Mouse (Mus musculus) ES-CJ7 (cell line): ENCODE results near the gene Hivep2.
A peak's percentile ranks its signal among the peaks of the same experiment; 100 is the strongest.

Experiments used
- DNase-seq: peaks from one replicate; pipeline ENCODE4 v3.0.0; 2011; ENCODE audit warnings: low read depth, low spot score

The Hivep2 gene

DNA sequence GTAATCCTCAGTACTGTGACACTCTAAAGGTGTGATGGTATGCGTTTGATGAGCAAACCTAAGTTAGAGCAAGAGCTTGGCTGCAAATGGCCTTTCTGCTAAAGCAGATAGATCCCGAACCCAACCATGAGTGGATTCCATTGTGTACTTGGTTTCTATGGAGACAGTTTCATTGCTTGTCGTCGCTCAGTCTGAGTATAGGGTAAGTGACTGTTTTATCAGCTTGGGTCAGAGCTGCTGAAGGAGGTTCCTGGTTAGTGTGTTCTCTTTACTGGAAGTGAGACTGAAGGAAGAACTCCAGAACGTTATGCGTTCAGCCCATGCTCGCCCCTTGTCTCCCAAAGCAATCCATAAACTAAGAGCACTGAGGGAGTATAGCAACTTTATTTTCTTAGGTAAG is 54.4 kb downstream of the Hivep2 start:
- DNase-seq: no peak

DNA sequence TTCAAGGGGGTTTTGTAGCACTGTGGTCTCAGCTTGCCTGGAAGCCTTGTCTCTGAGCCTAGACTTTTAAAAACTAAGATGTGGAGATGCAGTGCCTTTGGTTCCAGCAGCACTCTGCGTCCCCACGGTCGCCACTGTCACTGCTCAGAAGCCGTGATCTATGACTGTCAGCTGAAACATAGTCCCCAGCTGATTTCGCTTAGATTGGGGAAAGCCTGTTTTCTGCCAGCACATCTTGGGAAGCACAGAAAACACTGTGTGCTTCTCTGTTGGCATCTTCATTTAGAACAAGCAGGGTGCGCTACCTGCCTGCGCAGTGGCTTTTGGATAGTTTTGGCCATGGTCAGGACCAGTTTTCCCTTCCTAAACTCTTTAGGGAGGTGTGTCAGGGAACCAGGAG is 59.1 kb downstream of the Hivep2 start:
- no peak for DNase-seq

DNA sequence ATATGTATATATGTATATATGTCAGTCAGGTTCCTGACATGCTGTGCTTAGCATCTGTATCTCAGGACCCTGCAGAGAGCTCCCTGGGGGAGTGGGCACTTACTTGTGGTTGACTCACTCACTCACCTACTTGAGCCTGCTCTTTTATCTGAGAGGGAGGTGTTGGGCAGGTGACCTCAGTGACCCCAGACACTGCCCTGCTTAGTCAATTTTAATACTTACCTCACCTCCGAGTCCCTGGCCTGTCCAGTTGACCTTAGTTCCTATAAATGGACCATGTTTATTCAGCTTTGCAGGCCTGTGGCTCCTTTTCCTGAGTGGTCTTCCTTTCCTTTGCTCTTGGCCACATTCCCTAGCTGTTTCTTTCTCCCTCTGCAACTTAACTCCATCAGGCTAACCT is 61.9 kb downstream of the Hivep2 start:
- no peak for DNase-seq

- no peak for DNase-seq
Observed at GRCm38 (mm10) chr10:14028956-14029355, 63.1 kb downstream of the Hivep2 start.

DNA sequence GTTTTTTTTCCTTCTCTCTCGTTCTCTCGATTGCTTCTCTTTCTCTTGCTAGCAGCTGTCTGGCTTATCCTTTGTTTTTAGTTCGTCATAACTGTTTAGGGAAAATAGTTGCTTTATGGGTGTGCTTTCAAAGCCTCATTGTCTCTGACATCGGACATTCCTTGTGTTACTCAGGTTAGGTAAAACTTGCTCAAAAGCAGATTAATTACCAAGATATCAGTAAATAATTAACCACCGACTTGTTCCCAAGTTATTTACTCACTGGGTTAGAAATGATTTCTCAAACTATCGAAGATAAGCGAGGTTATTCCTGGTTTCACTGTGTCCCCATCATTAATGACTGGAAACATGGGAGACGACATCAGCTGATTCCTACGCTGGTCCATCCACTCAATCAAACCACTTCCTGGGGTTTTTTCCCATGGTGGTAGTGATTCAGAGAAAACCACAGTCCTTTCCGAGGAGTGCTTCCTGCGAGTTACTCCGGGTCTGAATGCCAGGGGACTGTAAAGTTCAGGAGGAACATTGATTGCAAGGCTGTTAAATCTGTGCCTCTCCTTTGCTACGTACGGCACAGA is 64.7 kb downstream of the Hivep2 start:
- DNase-seq: no peak

GRCm38 (mm10) chr10:14032532-14032931 is 66.7 kb downstream of the Hivep2 start:
- no peak for DNase-seq

- no peak for DNase-seq
Observed at GRCm38 (mm10) chr10:14034046-14034445, 68.2 kb downstream of the Hivep2 start.

- no peak for DNase-seq
Observed at GRCm38 (mm10) chr10:14034790-14035189, 68.9 kb downstream of the Hivep2 start.

GRCm38 (mm10) chr10:14035607-14036006 is 69.7 kb downstream of the Hivep2 start:
- no peak for DNase-seq

DNA sequence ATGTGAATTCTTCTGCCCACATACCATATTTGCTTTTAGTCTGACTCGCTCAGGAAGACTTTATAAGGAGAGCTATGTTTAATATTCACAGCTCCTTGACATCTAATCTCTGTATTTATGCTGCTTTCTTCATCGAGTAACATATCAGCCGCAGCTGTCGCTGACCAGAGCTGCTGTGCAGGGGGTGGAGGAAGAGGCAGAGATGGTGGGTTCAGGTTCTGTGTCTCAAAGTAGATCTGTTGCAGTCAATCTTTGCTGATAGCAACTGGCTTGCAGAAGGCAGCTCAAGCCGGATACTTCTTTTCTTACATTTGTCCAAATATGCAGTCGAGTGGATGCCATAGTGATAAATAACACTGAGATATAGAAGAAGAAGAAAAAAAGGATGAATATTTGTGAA is 70.6 kb downstream of the Hivep2 start:
- no peak for DNase-seq

GRCm38 (mm10) chr10:14037977-14038489 is 72.2 kb downstream of the Hivep2 start:
- no peak for DNase-seq

- no peak for DNase-seq
Observed at GRCm38 (mm10) chr10:14040716-14041470, 75.0 kb downstream of the Hivep2 start.

DNA sequence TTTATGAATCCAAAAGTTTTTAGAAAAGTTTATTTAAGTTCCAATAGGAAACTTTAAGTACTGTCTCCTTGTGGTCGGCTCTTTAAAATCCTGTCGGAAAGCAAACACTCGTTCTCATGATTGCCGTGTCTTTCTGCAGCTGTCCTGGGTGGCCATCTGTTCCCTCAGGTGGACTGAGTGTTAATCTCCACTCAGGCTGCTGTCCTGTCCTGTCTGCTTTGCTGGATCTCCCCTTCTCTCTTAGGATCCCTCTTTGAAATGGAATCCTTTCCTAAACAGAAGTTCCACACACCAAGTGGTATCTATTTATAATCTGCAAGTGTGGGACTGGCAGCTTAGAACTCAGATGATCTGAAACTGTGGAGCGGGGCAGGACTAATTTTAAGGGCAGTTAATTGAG is 75.7 kb downstream of the Hivep2 start:
- DNase-seq: no peak

GRCm38 (mm10) chr10:14042539-14043348 is 76.9 kb downstream of the Hivep2 start:
- DNase-seq: no peak

DNA sequence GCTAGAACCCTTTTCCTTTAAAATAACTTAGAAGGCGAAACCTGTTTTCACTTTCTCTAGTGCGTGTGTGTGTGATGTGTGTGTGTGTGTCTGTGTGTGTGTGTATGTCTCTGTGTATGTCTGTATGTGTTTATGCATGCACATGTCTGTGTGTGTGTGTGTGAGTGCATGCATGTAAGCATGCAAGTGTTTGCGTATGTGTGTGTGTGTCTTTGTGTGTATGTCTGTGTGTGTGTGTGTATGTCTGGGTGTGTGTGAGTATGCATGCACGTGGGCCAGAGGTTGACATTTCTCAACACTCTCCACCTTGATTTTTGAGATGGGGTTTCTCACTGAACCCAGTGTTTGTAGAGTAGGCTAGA is 77.5 kb downstream of the Hivep2 start:
- DNase-seq: no peak

DNA sequence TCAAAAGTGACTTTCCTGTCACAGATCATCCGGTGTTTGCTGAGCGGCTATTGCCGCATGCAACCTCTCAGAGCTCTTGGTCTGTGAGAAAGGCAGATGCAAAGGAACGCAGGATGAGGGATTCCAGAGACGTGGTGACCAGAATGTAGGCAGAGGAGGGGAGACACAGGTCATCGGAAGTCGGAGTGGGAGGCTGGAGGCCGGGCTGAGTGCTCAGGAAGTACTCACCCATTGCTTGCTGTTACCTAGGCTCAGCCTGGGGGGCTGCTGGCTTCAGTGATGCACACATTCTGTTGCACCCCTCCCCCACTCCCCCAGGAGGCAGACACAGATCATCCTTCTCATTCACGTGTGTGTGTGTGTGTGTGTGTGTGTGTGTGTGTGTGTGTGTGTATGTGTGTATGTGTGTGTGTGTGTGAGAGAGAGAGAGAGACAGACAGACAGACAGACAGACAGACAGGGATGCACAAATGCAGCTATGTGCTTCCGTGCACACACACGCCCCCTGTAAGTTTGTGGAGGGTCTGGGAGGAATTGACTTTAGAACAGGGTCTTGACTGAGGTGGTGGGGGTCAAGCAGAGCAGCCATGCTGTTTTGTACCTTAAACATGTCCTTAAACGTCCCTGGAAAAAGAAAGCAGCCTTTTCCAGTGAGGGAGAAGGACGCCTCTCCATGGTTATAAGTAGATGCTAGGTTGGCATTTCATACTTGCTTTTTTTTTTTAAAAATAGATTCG is 78.3 kb downstream of the Hivep2 start:
- peak; percentile 12 for DNase-seq

DNA sequence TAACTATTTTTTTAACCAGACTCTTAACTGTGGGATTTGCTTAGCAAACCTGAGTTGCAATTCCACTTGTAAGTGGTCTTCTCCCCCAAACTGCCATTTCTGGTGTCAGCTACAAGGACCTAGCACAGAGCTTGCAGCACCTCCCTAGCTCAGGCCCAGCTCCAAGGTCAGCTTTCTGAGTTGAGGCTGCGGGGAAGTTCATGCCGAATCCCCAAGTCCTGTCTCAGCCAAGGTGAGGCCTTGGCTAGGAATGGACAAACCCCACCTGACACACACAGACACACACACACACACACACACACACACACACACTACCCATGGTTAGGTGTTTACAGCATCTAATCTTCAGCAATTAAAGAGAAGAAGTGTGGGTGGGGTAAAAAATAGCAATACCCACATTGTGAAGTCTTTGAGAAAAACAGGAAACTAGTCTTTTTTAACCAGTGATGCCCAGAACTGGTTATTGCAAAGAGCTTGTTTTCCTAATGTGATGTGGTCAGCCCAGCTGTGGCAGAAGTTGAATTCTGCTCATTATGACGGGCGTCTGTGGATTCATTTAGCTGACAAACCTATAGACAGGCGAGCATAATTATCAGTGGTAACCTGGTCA is 79.0 kb downstream of the Hivep2 start:
- no peak for DNase-seq

GRCm38 (mm10) chr10:14045745-14046144 is 79.9 kb downstream of the Hivep2 start:
- DNase-seq: peak; percentile 8

DNA sequence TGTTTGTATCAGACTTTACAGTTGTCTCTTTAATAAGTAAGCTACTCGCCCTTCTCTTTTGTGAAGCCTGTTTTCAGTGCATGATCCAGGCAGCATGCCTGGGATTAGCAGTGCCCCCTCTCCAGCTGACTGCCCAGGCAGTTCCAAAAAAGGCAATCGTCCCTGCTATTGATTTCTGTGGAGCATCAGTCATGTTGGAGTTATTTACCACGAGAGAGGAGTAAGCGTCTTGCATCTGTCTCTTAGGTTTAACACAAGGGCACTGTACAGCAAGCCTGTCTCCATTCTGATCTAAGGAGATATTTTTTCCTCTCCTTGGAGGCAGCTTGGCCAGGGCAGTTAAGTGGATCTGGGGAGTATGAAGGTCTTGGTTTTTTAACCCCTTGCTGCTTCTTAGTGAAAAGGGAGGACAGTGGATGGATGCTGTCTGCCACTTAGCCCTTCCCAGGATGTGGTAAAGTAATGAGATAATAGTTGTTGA is 80.3 kb downstream of the Hivep2 start:
- DNase-seq: no peak

DNA sequence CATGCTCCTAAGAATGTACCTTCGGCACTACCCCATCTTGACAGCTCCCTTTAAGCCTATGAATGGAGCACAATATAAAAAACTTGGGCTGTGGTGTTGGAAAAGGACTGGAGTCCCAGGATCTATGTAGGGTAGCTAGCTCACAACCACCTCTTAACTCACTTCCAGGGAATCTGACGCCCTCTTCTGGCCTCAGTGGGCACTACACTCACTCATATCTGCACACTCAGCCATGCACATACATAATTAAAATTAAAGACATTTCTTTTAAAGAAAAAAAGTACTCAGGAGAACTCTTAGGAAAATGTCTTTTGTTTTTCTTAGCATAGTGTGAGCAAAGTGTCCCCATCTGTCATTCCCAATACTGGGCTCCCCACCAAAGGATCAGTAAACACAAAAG is 81.1 kb downstream of the Hivep2 start:
- DNase-seq: peak; percentile 45

GRCm38 (mm10) chr10:14047661-14048060 is 81.8 kb downstream of the Hivep2 start:
- DNase-seq: no peak
